Mouse (Mus musculus): ENCODE data around the gene Lce3b.

Gene Lce3b

GRCm38 (mm10) chr3:92932679-92933078 lies at the start of gene Lce3b:
TSS of gene Lce3b (plus strand) at chr3:92932979.
- no peak for DNase-seq (ENCODE audit: low spot score in 2 of 2)

- peak in 1 of 2 experiments; percentile 12 for DNase-seq (ENCODE audit: low spot score in 2 of 2)
Observed at GRCm38 (mm10) chr3:92894063-92894462, 38.7 kb upstream of the Lce3b start.

- no peak for DNase-seq (ENCODE audit: low spot score in 2 of 2)
Observed at GRCm38 (mm10) chr3:92894489-92894888, 38.3 kb upstream of the Lce3b start.

- DNase-seq (ENCODE audit: low spot score in 2 of 2), result no peak
Observed at GRCm38 (mm10) chr3:92902992-92903391, 29.8 kb upstream of the Lce3b start.

- no peak for DNase-seq (ENCODE audit: low spot score in 2 of 2)
Observed at GRCm38 (mm10) chr3:92903640-92904039, 29.1 kb upstream of the Lce3b start.

- DNase-seq (ENCODE audit: low spot score in 2 of 2), result no peak
Observed at GRCm38 (mm10) chr3:92905182-92905581, 27.6 kb upstream of the Lce3b start.

- DNase-seq (ENCODE audit: low spot score in 2 of 2), result no peak
Observed at GRCm38 (mm10) chr3:92907571-92907970, 25.2 kb upstream of the Lce3b start.

GRCm38 (mm10) chr3:92920364-92920763 lies 12.4 kb upstream of the Lce3b start:
- peak; percentile 3 to 36 for DNase-seq (ENCODE audit: low spot score in 2 of 2)

GRCm38 (mm10) chr3:92926130-92926529 lies 6.6 kb upstream of the Lce3b start, which contains the start of gene Lce3a:
TSS of gene Lce3a (minus strand) at chr3:92926230.
- no peak for DNase-seq (ENCODE audit: low spot score in 2 of 2)

- no peak for DNase-seq (ENCODE audit: low spot score in 2 of 2)
Observed at GRCm38 (mm10) chr3:92944186-92944585, 11.4 kb downstream of the Lce3b start, which contains the start of gene Lce3c. TSS of gene Lce3c (plus strand) at chr3:92944486.

- no peak for DNase-seq (ENCODE audit: low spot score in 2 of 2)
Observed at GRCm38 (mm10) chr3:92957090-92957489, 24.3 kb downstream of the Lce3b start, which contains the start of gene Lce3d. TSS of gene Lce3d (plus strand) at chr3:92957390.

GRCm38 (mm10) chr3:92966761-92967160 lies 34.0 kb downstream of the Lce3b start, which contains the start of gene Lce3e:
TSS of gene Lce3e (plus strand) at chr3:92967061.
- DNase-seq (ENCODE audit: low spot score in 2 of 2), result no peak

GRCm38 (mm10) chr3:92978484-92978883 lies 45.7 kb downstream of the Lce3b start:
- no peak for DNase-seq (ENCODE audit: low spot score in 2 of 2)

Data from urinary bladder, adult 18-20 months (tissue).